Mouse (Mus musculus) lung, adult 2 months (tissue): ENCODE data around the gene Trim28.

ENCODE experiments used
- CTCF ChIP-seq: fragments of 200-500 bp; IDR thresholded peaks from 2 replicates; pipeline ENCODE4 v1.5.1; 2011; ENCODE audit warnings: mild to moderate bottlenecking, low read length, control low read depth; ENCODE audit not compliant: insufficient read depth
- POLR2A ChIP-seq: fragments of 200-500 bp; IDR thresholded peaks from 2 replicates; pipeline ENCODE4 v1.6.1; 2011; ENCODE audit warnings: low read depth, mild to moderate bottlenecking, control low read depth, low read length, borderline replicate concordance; ENCODE audit errors: extremely low read depth

DNA sequence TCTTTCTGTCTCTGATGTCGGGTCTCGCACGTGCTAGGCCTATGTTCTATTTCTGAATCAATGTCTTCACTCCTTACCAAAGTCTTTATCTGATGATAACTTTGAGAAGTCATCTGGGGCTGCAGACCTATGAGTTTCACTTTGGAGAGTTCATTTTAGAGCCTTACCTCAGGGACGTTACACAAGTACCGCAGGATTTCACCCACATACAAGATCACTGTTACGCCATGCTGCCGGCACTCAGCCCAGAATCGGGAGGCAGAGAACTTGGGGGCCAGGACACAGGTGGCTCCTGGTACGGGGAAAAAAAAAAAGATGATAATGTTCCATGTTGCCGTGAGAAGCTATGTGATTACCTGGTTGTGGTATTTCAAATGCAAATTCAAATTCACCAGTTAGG lies 5.8 kb upstream of the Trim28 start:
- TF ChIP-seq POLR2A (no peak), CTCF (no peak)
